Mouse (Mus musculus): ENCODE measurements around the gene Arhgef33.

- TF ChIP-seq GATA1 (IDR thresholded peaks at IDR 0.05; ENCODE audit: low read length) (no peak), TAL1 (IDR thresholded peaks at IDR 0.05; ENCODE audit: low read length) (no peak)
Measured at GRCm38 (mm10) chr17:80372989-80373725, 66.0 kb downstream of the Arhgef33 start, which contains the start of gene Gm10190.
